Mouse (Mus musculus) activated CD4-positive, CD25-positive, alpha-beta regulatory T cell, adult 4 months (primary cell): ENCODE results near the gene Kcnh2. TPM values are rescaled to one million over a fixed set of nuclear protein-coding genes. Genes with fewer than 3 reads are reported as not detected.

Experiments
- ATAC-seq: one replicate; pipeline ENCODE4 v1.8.0; 2017
- polyA plus RNA-seq, 2 experiments: library from polyadenylated mRNA; unstranded; fragments of 100-300 nt; shearing (Covaris generic); gene quantifications; one replicate each; pipeline ENCODE4 v1.2.1; 2017

Gene Kcnh2
- polyA plus RNA-seq, 2 experiments from 2014 or later: 0.16 to 0.24 TPM

- ATAC-seq: peak; percentile 55
These were observed 6.8 kb downstream of the Kcnh2 start for GRCm38 (mm10) chr5:24344477-24345051.

- ATAC-seq: no peak
These were observed 7.4 kb downstream of the Kcnh2 start for GRCm38 (mm10) chr5:24343977-24344436.

GRCm38 (mm10) chr5:24343379-24343778, 8.0 kb downstream of the Kcnh2 start:
- ATAC-seq: no peak

GRCm38 (mm10) chr5:24342966-24343365, 8.4 kb downstream of the Kcnh2 start:
- ATAC-seq: no peak

GRCm38 (mm10) chr5:24342205-24342963, 9.0 kb downstream of the Kcnh2 start:
- no peak for ATAC-seq

GRCm38 (mm10) chr5:24337821-24338220, 13.6 kb downstream of the Kcnh2 start:
- no peak for ATAC-seq

- ATAC-seq: no peak
These were observed 14.0 kb downstream of the Kcnh2 start for GRCm38 (mm10) chr5:24337366-24337765.

GRCm38 (mm10) chr5:24335888-24336511, 15.4 kb downstream of the Kcnh2 start:
- no peak for ATAC-seq

- no peak for ATAC-seq
These were observed 16.7 kb downstream of the Kcnh2 start for GRCm38 (mm10) chr5:24334749-24335148.

- no peak for ATAC-seq
These were observed 19.0 kb downstream of the Kcnh2 start for GRCm38 (mm10) chr5:24332401-24332800.

- no peak for ATAC-seq
These were observed 21.5 kb downstream of the Kcnh2 start for GRCm38 (mm10) chr5:24329965-24330298.

GRCm38 (mm10) chr5:24329212-24329964, 22.0 kb downstream of the Kcnh2 start:
- no peak for ATAC-seq

GRCm38 (mm10) chr5:24328813-24329211, 22.6 kb downstream of the Kcnh2 start:
- ATAC-seq: no peak

GRCm38 (mm10) chr5:24326842-24327417, 24.5 kb downstream of the Kcnh2 start:
- no peak for ATAC-seq

- ATAC-seq: no peak
These were observed 25.1 kb downstream of the Kcnh2 start for GRCm38 (mm10) chr5:24326166-24326841.

- ATAC-seq: no peak
These were observed 26.2 kb downstream of the Kcnh2 start for GRCm38 (mm10) chr5:24325251-24325650.

- no peak for ATAC-seq
These were observed 29.4 kb downstream of the Kcnh2 start for GRCm38 (mm10) chr5:24321711-24322682.

GRCm38 (mm10) chr5:24320894-24321293, 30.5 kb downstream of the Kcnh2 start:
- ATAC-seq: no peak

GRCm38 (mm10) chr5:24320467-24320813, 31.0 kb downstream of the Kcnh2 start:
- no peak for ATAC-seq

GRCm38 (mm10) chr5:24319776-24320466, 31.5 kb downstream of the Kcnh2 start:
- ATAC-seq: no peak
